Mouse (Mus musculus) c-Kit-positive CD71-positive TER-119-negative erythroid progenitor cells, embryonic 14.5 days (primary cell): ENCODE results near the gene Rgs12.

Experiments
- DNase-seq: peaks from one replicate; pipeline ENCODE4 v3.0.0-alpha.2; 2013; ENCODE audit warnings: low read depth

Gene Rgs12

GRCm38 (mm10) chr5:34981734-34982133, 32.5 kb downstream of the Rgs12 start:
- no peak for DNase-seq

GRCm38 (mm10) chr5:34984933-34985332, 35.7 kb downstream of the Rgs12 start:
- no peak for DNase-seq

GRCm38 (mm10) chr5:34985867-34986266, 36.6 kb downstream of the Rgs12 start:
- DNase-seq: peak; percentile 74

GRCm38 (mm10) chr5:34987396-34987795, 38.2 kb downstream of the Rgs12 start:
- DNase-seq: no peak

- DNase-seq: no peak
Observed at GRCm38 (mm10) chr5:34988690-34989089, 39.4 kb downstream of the Rgs12 start.

- no peak for DNase-seq
Observed at GRCm38 (mm10) chr5:34989321-34989772, 40.1 kb downstream of the Rgs12 start.

DNA sequence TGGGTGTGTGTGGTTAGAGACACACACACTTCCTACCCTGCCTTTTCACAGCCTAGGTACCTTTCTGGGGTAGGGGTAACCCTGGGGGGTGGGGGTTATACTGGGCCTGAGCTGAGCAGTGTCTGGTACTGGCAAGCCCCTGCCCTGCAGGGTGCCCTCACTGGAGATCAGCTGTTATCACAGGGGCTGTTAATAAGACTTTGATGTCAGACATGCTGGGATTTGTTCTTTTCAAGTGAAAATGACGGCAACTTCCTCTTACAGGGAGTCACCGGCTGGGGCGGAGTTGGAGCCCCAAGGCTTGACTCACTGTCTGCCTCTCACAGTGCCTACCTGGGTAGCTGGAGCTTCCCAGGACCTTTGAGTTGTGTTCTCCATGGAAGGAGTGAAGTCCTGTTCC, 49.5 kb downstream of the Rgs12 start:
- DNase-seq: no peak

GRCm38 (mm10) chr5:34999281-34999680, 50.0 kb downstream of the Rgs12 start:
- DNase-seq: no peak

DNA sequence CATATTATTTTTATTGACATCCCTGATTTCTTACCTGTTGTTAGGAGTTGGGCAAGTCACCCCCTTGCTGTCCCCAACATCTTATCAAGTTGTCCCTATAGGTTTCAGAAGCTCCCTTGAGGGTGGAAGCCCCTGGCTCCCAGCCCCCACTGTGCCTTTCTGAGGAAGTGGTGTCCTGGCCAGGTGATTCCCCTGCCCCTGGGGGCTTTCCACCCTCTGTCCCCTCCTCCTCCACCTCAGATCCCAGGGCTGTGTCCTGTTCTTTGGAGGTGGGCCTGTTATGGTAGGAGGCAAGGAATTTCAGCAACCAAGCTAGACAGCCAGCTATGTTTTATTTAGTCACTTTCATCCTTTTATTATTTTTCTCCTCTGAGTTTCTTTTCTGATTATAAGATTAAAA, 51.1 kb downstream of the Rgs12 start:
- no peak for DNase-seq

GRCm38 (mm10) chr5:35001144-35001543, 51.9 kb downstream of the Rgs12 start:
- no peak for DNase-seq

DNA sequence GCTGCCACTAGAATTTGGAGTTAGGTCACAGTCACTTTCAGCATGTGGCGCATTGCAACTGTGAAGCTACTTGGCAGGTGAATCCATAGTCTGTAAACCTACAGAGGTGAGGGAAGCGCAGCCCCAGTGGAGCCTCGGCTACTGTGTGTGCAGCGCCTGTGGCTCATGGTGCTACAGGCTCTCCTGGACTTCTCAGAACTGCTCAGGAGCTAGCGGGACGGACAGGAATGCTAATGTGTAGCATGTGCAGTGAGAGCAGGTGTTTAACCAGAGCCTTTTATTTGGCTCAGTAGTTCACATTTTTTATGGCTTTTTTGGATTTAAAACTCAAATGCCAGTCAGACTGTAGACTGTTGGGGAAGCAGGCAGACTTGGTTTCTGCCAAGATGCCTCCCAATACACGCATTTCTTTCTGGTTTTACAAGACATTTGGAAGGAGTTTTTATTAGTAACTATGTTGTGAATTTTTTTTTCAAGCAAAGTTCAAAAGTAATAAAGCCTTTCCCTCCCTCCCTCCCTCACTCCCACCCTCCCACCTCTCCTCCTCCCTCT, 54.4 kb downstream of the Rgs12 start:
- DNase-seq: no peak

DNA sequence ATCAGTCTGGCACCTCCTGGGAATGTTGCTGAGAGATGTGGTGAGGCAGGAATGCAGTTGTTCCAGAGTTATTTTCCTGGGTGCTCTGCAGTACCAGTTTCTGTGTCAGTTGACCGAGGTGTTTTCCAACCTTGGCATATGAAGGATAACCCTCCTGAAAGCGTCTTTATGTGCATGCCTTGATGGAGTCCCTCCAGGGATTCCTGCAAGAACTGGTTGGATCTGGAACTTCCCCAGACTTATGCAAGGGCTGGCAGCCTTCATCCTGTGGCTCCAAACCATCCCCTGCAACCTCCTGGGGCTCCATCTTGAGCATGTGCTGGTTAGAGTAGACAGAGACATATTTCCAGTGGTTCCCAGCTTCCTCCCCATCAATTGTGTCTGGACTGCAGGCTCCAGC, 55.5 kb downstream of the Rgs12 start:
- no peak for DNase-seq

DNA sequence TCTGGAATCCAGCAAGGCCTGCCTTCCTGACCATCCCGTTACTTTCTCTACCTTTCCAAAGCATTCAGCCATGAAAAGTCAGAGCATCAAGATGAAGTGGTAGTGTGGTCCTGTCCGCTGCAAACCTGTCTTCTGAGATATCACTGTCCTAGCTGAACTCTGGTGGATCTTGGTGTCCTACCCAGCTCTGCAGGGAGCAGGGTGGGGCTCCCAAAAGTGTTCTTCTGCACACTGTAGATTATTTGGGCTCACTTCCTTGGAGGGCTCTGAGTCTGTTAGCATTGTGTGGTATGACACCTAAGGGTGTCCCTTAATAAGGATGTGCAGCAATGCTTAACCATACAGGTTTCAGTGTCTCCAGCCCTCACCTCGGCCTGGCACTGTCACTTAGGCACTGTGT, 56.4 kb downstream of the Rgs12 start:
- DNase-seq: no peak

GRCm38 (mm10) chr5:35006599-35006998, 57.4 kb downstream of the Rgs12 start:
- DNase-seq: no peak

DNA sequence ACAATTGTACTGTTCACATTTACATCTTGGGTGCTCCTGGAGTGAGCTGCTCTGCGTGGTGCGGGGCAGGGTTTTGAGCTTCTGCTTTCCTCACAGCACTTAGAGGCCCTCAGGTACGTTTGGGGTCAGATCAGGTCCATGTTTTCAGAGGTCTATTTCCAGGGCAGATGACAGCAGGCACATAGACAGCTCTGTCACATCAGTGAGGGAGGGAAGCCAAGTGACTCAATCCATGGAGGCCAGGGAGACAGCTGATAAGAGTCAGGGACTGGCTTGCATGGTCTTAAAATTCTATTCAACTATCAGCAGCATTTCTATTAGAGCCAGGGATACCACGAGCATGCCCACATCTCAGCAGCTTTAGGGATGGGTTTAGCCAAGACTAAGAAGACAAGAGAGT, 59.9 kb downstream of the Rgs12 start:
- no peak for DNase-seq

DNA sequence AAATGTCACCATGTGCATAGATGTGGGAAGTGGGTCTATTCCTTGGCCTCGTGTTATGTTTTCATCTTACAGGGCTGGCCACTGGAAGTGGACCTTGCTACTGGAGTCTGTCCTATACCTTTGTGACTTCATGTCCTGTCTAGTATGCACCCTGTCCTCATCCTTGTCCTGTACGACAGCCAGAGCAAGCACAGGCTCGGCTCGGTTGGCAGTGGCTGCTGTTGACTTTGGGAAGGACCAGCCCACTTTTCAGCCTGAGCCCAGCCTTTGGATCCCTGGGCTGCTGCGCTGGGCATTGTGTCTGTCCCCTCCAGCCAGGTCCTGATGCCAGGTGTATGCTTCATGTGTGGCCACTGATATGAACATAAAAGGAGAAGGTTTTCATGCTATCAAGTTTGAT, 61.4 kb downstream of the Rgs12 start:
- no peak for DNase-seq

GRCm38 (mm10) chr5:35011156-35011923, 62.1 kb downstream of the Rgs12 start:
- no peak for DNase-seq

GRCm38 (mm10) chr5:35014036-35014435, 64.8 kb downstream of the Rgs12 start:
- no peak for DNase-seq

DNA sequence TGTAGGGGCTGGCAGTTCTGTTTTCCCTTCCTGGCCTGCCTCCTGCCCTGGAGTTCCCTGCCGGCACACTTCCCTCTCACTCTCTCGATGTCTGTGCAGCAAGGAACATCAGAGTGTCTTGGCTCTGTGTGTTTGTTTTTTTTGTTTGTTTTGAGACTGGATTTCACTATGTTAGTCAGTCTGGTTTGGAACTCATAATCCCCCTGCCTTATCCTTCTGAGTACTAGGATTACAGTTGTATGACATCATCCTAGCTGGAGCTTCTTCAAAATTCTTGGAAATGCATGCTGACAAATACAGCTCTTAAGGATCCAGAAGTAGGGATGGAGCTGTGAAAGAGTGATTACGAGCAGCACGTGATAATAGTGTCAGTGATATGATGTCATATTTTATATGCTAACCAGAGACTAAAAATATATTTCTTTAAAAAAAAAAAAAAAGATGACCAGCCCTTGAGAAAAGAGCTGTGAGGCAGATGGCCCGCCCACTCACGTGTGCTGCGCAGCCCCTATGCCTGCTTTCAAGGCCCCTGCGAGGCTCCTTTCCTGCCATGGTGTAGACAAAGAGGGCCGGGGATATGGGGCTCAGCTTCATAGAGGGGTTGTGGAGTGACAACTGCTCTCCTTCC, 70.5 kb downstream of the Rgs12 start:
- no peak for DNase-seq

DNA sequence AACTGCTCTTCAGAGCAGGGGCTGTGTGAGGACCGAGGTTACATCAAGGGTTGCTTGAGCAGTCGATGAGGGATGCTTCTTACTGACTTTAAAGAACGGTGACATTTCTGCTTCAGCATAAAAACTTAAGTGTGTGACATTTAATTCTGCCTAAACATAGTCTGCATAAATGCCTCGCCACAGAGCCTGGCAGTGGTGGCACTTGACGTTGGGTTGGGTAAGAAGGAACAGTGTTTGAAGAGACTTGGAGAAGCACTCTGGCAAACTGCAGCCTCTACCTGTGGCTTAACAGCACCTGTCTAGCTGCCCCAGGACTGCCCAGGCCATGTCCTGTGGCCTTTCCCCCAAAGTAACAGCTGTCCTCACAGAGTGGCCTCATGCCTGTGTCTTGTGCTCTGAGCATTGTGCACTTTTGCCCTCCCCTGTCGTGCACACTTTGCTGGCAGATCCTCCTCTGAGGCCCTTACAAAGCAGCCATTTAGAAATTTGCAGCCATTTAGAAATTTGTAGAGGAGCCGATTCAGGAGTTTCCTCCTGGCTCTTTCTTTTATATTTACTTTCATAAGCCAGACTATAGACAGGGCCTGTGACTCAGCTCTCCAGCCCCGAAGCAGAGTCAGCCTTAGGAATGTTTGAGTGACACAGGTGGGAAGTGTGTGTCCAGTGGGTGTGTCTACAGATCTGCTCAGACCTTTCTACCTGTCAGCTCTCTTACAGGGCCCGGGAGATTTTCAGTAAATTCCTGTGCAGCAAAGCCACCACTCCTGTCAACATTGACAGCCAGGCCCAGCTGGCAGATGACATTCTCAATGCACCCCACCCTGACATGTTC, 71.4 kb downstream of the Rgs12 start:
- DNase-seq: no peak

DNA sequence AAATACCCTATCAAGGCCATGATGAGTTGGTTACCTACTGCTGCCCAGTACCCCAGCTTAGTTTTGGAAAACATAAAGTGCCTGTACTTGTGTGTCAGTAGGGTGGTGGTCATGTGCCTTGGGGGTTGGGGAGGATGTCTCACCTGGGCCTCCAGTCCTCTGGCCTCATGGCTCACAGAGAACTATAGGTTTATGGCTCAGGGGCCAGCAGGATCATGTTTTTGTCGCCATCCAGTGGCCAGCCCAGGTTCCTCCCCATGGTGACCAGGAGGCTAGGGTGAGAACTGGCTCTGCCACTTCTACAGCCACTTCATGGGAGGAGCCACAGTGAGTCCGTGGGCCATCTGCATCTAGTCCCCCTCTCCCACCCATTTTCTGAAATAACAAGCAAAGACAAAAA, 75.7 kb downstream of the Rgs12 start:
- no peak for DNase-seq

- no peak for DNase-seq
Observed at GRCm38 (mm10) chr5:35029303-35029702, 80.1 kb downstream of the Rgs12 start.

DNA sequence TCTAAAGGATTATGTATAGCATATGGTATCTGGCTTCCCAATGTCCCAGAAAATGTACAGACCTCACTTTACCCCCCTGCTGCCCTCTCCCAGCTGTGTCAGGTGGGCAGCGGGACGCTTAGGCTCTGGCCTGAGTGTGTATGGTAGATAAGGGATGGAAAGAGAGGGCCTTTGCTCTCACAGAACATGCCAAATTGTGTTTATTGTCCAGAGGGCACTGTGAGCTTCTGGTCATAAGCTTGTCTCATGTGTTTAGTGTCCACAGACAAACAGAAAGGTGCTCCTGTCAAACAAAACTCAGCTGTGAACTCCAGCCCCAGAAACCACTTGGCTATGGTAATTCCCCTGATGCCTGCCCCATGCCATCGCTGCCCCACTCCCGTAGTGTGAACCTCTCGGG, 80.5 kb downstream of the Rgs12 start:
- DNase-seq: no peak
